9 mouse cellular contexts compared by ENCODE assay signal in the genomic region with DNA sequence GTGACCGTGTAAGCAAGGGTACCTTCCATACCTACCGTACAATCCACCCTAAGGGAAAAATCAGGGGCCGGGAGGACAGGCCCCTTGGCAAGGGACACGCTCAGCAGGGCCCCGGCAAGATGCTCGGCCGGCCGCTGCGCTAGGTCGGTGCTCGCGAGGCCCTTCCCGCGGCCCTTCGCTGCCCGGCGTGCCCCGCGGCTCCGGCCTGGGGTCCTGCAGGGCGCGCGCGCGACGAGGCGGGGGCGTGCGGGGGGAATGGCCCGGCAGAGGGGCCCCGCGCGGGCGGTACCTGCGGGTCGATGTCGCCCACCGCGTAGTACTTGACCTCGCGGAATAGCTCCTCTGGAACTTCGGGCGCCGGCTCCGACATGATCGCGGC. TPM values are rescaled to one million over a fixed set of nuclear protein-coding genes. Genes with fewer than 3 reads are reported as not detected.
DNase-seq lines count a peak whose midpoint lies in the region; ATAC-seq and TF ChIP-seq lines count a peak whose summit lies in the region.
"Had no signal": no experiment of that assay in that cellular context is flagged by ENCODE, and none has a peak within 500 bp of the region (broad histone marks: within the 10 kb centered on the region; RNA-seq: fewer than 3 reads in every experiment).

No protein-coding gene starts in this region.

- H3K4me1 ChIP-seq in forebrain, embryonic 10.5 days, result peaks cover 23% of the 10 kb centered on the region
- H3K4me1 ChIP-seq in heart, embryonic 14.5 days (ENCODE audit: control insufficient read depth in 2 of 2, insufficient read depth in 2 of 2, low read length in 2 of 2), result peaks cover 9 to 22% of the 10 kb centered on the region in 2 experiments
- peaks cover 14% of the 10 kb centered on the region; the same call in 1 of the 2 replicates for H3K4me1 ChIP-seq in kidney, postnatal 0 days (replicated peaks; ENCODE audit: insufficient read depth, low read length)
- H3K4me1 ChIP-seq in liver, postnatal 0 days (ENCODE audit: insufficient read depth), result peaks cover 24% of the 10 kb centered on the region
- H3K4me1 ChIP-seq in neural tube, embryonic 15.5 days, result peaks cover 28% of the 10 kb centered on the region

- no peak for TF ChIP-seq CTCF in kidney, postnatal 0 days (IDR thresholded peaks at IDR 0.05; ENCODE audit: low read depth)
- no peak for TF ChIP-seq CTCF in liver, postnatal 0 days (IDR thresholded peaks at IDR 0.05; ENCODE audit: low read depth)

- H3K4me2 ChIP-seq in heart, embryonic 14.5 days (ENCODE audit: low read length), result peak overlapping the region; percentile 66
- peak overlapping the region; percentile 74 for H3K4me2 ChIP-seq in kidney, postnatal 0 days (ENCODE audit: low read length)
- H3K4me2 ChIP-seq in liver, postnatal 0 days (ENCODE audit: low read depth, low read length), result peak overlapping the region; percentile 81
- peak overlapping the region; percentile 64 for H3K4me2 ChIP-seq in neural tube, embryonic 15.5 days

- H3K9ac ChIP-seq in heart, embryonic 14.5 days (ENCODE audit: low read length), result peak overlapping the region; percentile 91
- H3K9ac ChIP-seq in kidney, postnatal 0 days (ENCODE audit: low read depth, low read length), result peak overlapping the region; percentile 86
- H3K9ac ChIP-seq in liver, postnatal 0 days (replicated peaks), result peak overlapping the region; percentile 89
- peak overlapping the region; percentile 71 for H3K9ac ChIP-seq in neural tube, embryonic 15.5 days (replicated peaks)

- H3K27me3 ChIP-seq in forebrain, embryonic 10.5 days (ENCODE audit: poor library complexity, severe bottlenecking), result no peaks in the 10 kb centered on the region
- no peaks in the 10 kb centered on the region for H3K27me3 ChIP-seq in heart, embryonic 14.5 days (ENCODE audit: control insufficient read depth, insufficient read depth, low read length)
- no peaks in the 10 kb centered on the region for H3K27me3 ChIP-seq in kidney, postnatal 0 days (ENCODE audit: insufficient read depth, low read length)
- no peaks in the 10 kb centered on the region for H3K27me3 ChIP-seq in liver, postnatal 0 days (ENCODE audit: insufficient read depth, low read length)
- no peaks in the 10 kb centered on the region for H3K27me3 ChIP-seq in neural tube, embryonic 15.5 days (replicated peaks)

- H3K27ac ChIP-seq in forebrain, embryonic 10.5 days, result peak overlapping the region; percentile 99
- peak overlapping the region; percentile 93 to 96 for H3K27ac ChIP-seq in heart, embryonic 14.5 days (replicated peaks in 1 of 2; ENCODE audit: control insufficient read depth in 1 of 2, insufficient read depth in 1 of 2, low read depth in 2 of 2, low read length in 2 of 2)
- peak overlapping the region; percentile 95 for H3K27ac ChIP-seq in kidney, postnatal 0 days
- peak overlapping the region; percentile 96 for H3K27ac ChIP-seq in liver, postnatal 0 days (ENCODE audit: low read depth)
- H3K27ac ChIP-seq in neural tube, embryonic 15.5 days (replicated peaks), result peak overlapping the region; percentile 94

- no peak for TF ChIP-seq EP300 in liver, postnatal 0 days (IDR thresholded peaks at IDR 0.05; ENCODE audit: low read depth)

- H3K36me3 ChIP-seq in forebrain, embryonic 10.5 days (replicated peaks), result peaks cover 40% of the 10 kb centered on the region
- H3K36me3 ChIP-seq in heart, embryonic 14.5 days (ENCODE audit: control insufficient read depth, insufficient read depth, low read length), result peaks cover 35% of the 10 kb centered on the region
- peaks cover 20% of the 10 kb centered on the region for H3K36me3 ChIP-seq in kidney, postnatal 0 days (ENCODE audit: insufficient read depth, low read length)
- H3K36me3 ChIP-seq in liver, postnatal 0 days (replicated peaks; ENCODE audit: insufficient read depth, low read length), result peaks cover 30% of the 10 kb centered on the region
- H3K36me3 ChIP-seq in neural tube, embryonic 15.5 days, result peaks cover 21% of the 10 kb centered on the region

- peak; percentile 85 for ATAC-seq in heart, embryonic 14.5 days (ENCODE audit: insufficient number of reproducible peaks, insufficient read depth, low FRiP score, low read depth)
- peak; percentile 89 for ATAC-seq in kidney, postnatal 0 days (replicated peaks; ENCODE audit: low FRiP score, low read depth)
- peak; percentile 66 for ATAC-seq in liver, postnatal 0 days
- peak; percentile 90 for ATAC-seq in neural tube, embryonic 15.5 days (ENCODE audit: low FRiP score)

- H3K4me3 ChIP-seq in forebrain, embryonic 10.5 days, result peak overlapping the region; percentile 80
- H3K4me3 ChIP-seq in heart, embryonic 14.5 days (ENCODE audit: control insufficient read depth in 1 of 2, insufficient read depth in 1 of 2, low read depth in 1 of 2, low read length in 2 of 2), result peak overlapping the region; percentile 70 to 77
- peak overlapping the region; percentile 91 for H3K4me3 ChIP-seq in kidney, postnatal 0 days (replicated peaks; ENCODE audit: low read depth, low read length)
- H3K4me3 ChIP-seq in liver, postnatal 0 days (ENCODE audit: low read depth, low read length), result peak overlapping the region; percentile 86
- peak overlapping the region; percentile 88 for H3K4me3 ChIP-seq in neural tube, embryonic 15.5 days (replicated peaks)

- H3K9me3 ChIP-seq in forebrain, embryonic 10.5 days, result no peaks in the 10 kb centered on the region
- no peaks in the 10 kb centered on the region for H3K9me3 ChIP-seq in heart, embryonic 14.5 days (ENCODE audit: control insufficient read depth, low read length)
- no peaks in the 10 kb centered on the region for H3K9me3 ChIP-seq in kidney, postnatal 0 days (replicated peaks; ENCODE audit: low read length)
- H3K9me3 ChIP-seq in liver, postnatal 0 days (ENCODE audit: low read length), result no peaks in the 10 kb centered on the region
- H3K9me3 ChIP-seq in neural tube, embryonic 15.5 days (replicated peaks), result no peaks in the 10 kb centered on the region

- under 1% methylated on average over 42 of the region's 47 CpGs for WGBS in forebrain, embryonic 10.5 days
- 0% methylated on average over 44 of the region's 47 CpGs for WGBS in heart, embryonic 14.5 days
- under 1% methylated on average over 34 of the region's 47 CpGs for WGBS in kidney, postnatal 0 days
- WGBS in liver, postnatal 0 days (ENCODE audit: insufficient replicate concordance), result under 1% methylated on average over 34 of the region's 47 CpGs
- WGBS in neural tube, embryonic 15.5 days, result under 1% methylated on average over 36 of the region's 47 CpGs

- DNase-seq in CD4-positive helper T cell, adult 2 months (ENCODE audit: low read depth, low spot score), result peak; percentile 39
- peak; percentile 93 for DNase-seq in adrenal gland, adult 2 months
- DNase-seq in forebrain, embryonic 10.5 days (ENCODE audit: extremely low spot score, low spot score), result no peak
- DNase-seq in kidney, postnatal 0 days (ENCODE audit: low spot score), result peak; percentile 87
- DNase-seq in liver, postnatal 0 days, result peak; percentile 76
- peak; percentile 75 to 77 for DNase-seq in urinary bladder, postnatal 36 days (ENCODE audit: low spot score in 2 of 2)

RNA-seq across cellular contexts. Expression of a gene that starts 0.6 kb away (rescaled TPM):
- total RNA-seq in adrenal gland, adult 2 months (2021), result 10 to 100 TPM; 22.9 to 24.7 TPM
- polyA plus RNA-seq in adrenal gland, adult 2 months (2012; rRNA removed), result 28.4 and 29.5 TPM in 2 replicates
- 58.7 and 60.7 TPM in 2 replicates for polyA plus RNA-seq in forebrain, embryonic 10.5 days (2016; fragmentation: Nextera tagmentation; extraction: Ambion mirVana)
- 22.2 and 23.9 TPM in 2 replicates for polyA plus RNA-seq in heart, embryonic 14.5 days (2014; fragmentation: Nextera tagmentation; extraction: Ambion mirVana)
- polyA plus RNA-seq in kidney, postnatal 0 days (2015; fragmentation: Nextera tagmentation; extraction: Ambion mirVana), result 18.7 and 18.8 TPM in 2 replicates
- polyA plus RNA-seq in liver, postnatal 0 days (2015; fragmentation: Nextera tagmentation; extraction: Ambion mirVana), result 7.2 and 8.3 TPM in 2 replicates
- polyA plus RNA-seq in neural tube, embryonic 15.5 days (2015; fragmentation: Nextera tagmentation; extraction: Ambion mirVana), result 27.2 and 27.5 TPM in 2 replicates

RNA-seq across cellular contexts. Expression of a gene that starts 51.0 kb away (rescaled TPM):
- not detected for total RNA-seq in adrenal gland, adult 2 months (2021)
- 0.01 TPM in 1 of 2 replicates, not detected in the other for polyA plus RNA-seq in adrenal gland, adult 2 months (2012; rRNA removed)
- polyA plus RNA-seq in forebrain, embryonic 10.5 days (2016; fragmentation: Nextera tagmentation; extraction: Ambion mirVana), result not detected in 2 replicates
- polyA plus RNA-seq in heart, embryonic 14.5 days (2014; fragmentation: Nextera tagmentation; extraction: Ambion mirVana), result not detected in 2 replicates
- not detected in 2 replicates for polyA plus RNA-seq in kidney, postnatal 0 days (2015; fragmentation: Nextera tagmentation; extraction: Ambion mirVana)
- not detected in 2 replicates for polyA plus RNA-seq in liver, postnatal 0 days (2015; fragmentation: Nextera tagmentation; extraction: Ambion mirVana)
- polyA plus RNA-seq in neural tube, embryonic 15.5 days (2015; fragmentation: Nextera tagmentation; extraction: Ambion mirVana), result 1.0 and 1.1 TPM in 2 replicates
- total RNA-seq: common myeloid progenitor, adult 5-6 weeks had no signal
